ENCODE assay signal across 19 mouse cellular contexts in the genomic region with DNA sequence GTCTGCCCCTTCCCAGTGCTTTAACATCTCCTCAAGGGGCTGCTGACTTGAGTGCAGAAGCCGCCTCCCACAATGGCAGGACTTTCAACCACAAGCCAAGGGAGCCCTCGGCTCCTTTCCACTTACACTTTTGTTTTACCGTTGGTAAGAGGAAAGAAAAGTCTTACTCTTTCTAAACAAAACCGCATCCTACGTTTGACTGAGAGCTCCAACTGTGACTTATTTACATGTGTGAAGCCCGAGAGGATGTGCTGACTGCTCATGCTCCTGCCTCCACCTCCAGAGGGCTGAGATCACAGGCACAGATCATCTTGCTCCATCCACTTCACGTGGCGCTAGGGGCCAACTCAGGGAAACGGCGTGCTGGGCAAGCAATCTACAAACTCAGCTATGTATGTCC. TPM values are rescaled to one million over a fixed set of nuclear protein-coding genes. Genes with fewer than 3 reads are reported as not detected.
DNase-seq lines count a peak whose midpoint lies in the region; ATAC-seq and TF ChIP-seq lines count a peak whose summit lies in the region.
"Had no signal": no experiment of that assay in that cellular context is flagged by ENCODE, and none has a peak within 500 bp of the region (broad histone marks: within the 10 kb centered on the region; RNA-seq: fewer than 3 reads in every experiment).

No protein-coding gene starts in this region.

- H3K9ac ChIP-seq in CH12.LX (ENCODE audit: insufficient read depth, low read depth) = no peak overlapping the region
- H3K9ac ChIP-seq: forebrain, embryonic 15.5 days; kidney, embryonic 15.5 days; limb, embryonic 12.5 days; midbrain, embryonic 13.5 days had no signal

- H3K4me1 ChIP-seq in heart, embryonic 10.5 days = no peaks in the 10 kb centered on the region
- peaks cover 0 to 5% of the 10 kb centered on the region in 2 experiments; a peak in 2 of 4 replicates for H3K4me1 ChIP-seq in CH12.LX (ENCODE audit: control insufficient read depth in 1 of 2, insufficient read depth in 2 of 2)
- H3K4me1 ChIP-seq: forebrain, embryonic 15.5 days; limb, embryonic 12.5 days had no signal

- TF ChIP-seq POLR2A in CH12.LX (IDR thresholded peaks at IDR 0.05; ENCODE audit: low read depth, low read length) = no peak

- H3K27me3 ChIP-seq in heart, embryonic 10.5 days (ENCODE audit: insufficient read depth, poor library complexity, severe bottlenecking) = no peaks in the 10 kb centered on the region
- H3K27me3 ChIP-seq in CH12.LX (replicated peaks) = no peaks in the 10 kb centered on the region
- H3K27me3 ChIP-seq: forebrain, embryonic 15.5 days; kidney, embryonic 15.5 days; limb, embryonic 12.5 days; midbrain, embryonic 13.5 days had no signal

- H3K9me3 ChIP-seq in heart, embryonic 10.5 days = no peaks in the 10 kb centered on the region
- H3K9me3 ChIP-seq in CH12.LX (replicated peaks; ENCODE audit: low read length) = no peaks in the 10 kb centered on the region
- H3K9me3 ChIP-seq: forebrain, embryonic 15.5 days; kidney, embryonic 15.5 days; limb, embryonic 12.5 days; midbrain, embryonic 13.5 days had no signal

- dilution Hi-C loops in CH12.LX (cut with MboI; ENCODE audit: extremely low pct_ligation_motif_present, extremely low pct_unique_long_range_greater_than_20kb, low sequenced_read_pairs) = no loop called here

- in situ Hi-C loops in CH12.LX (cut with MboI; ENCODE audit: low pct_ligation_motif_present, low pct_unique_long_range_greater_than_20kb, low sequenced_read_pairs) = no loop called here

- H3K4me2 ChIP-seq in CH12.LX (ENCODE audit: insufficient read depth, low read depth, poor library complexity, severe bottlenecking) = no peak overlapping the region
- H3K4me2 ChIP-seq: forebrain, embryonic 15.5 days; kidney, embryonic 15.5 days; limb, embryonic 12.5 days; midbrain, embryonic 13.5 days had no signal

- H3K36me3 ChIP-seq in heart, embryonic 10.5 days = peaks cover 41% of the 10 kb centered on the region
- H3K36me3 ChIP-seq in CH12.LX (replicated peaks in 1 of 2; ENCODE audit: control insufficient read depth in 1 of 2, insufficient read depth in 1 of 2, low read length in 1 of 2) = peaks cover 21 to 80% of the 10 kb centered on the region in 2 experiments

- no peak for TF ChIP-seq RAD21 in CH12.LX (IDR thresholded peaks at IDR 0.05; ENCODE audit: low read depth, low read length)

- no peak for TF ChIP-seq EP300 in CH12.LX (IDR thresholded peaks at IDR 0.05; ENCODE audit: low read length)

- whole genome bisulfite sequencing in heart, embryonic 10.5 days = 39% methylated on average over 10 of the region's 10 CpGs

- H3K27ac ChIP-seq in heart, embryonic 10.5 days = no peak overlapping the region
- H3K27ac ChIP-seq in CH12.LX (ENCODE audit: insufficient read depth, low read depth) = no peak overlapping the region
- H3K27ac ChIP-seq: forebrain, embryonic 15.5 days; hindbrain, postnatal 0 days; kidney, embryonic 15.5 days; left cerebral cortex, adult 2 months; limb, embryonic 12.5 days; midbrain, embryonic 13.5 days had no signal

- no peak overlapping the region for H3K4me3 ChIP-seq in heart, embryonic 10.5 days
- H3K4me3 ChIP-seq in CH12.LX (replicated peaks in 1 of 3; ENCODE audit: low read depth in 2 of 3, low read length in 2 of 3, poor library complexity in 1 of 3) = no peak overlapping the region
- H3K4me3 ChIP-seq: forebrain, embryonic 15.5 days; kidney, embryonic 15.5 days; left cerebral cortex, adult 2 months; limb, embryonic 12.5 days; midbrain, embryonic 13.5 days; myocyte had no signal

- DNase-seq in heart, adult 11 months = peak; percentile 46
- DNase-seq in heart, embryonic 10.5 days (ENCODE audit: low spot score) = no peak
- peak; percentile 23 for DNase-seq in CH12.LX (ENCODE audit: extremely low read depth)
- no peak for DNase-seq in gastrocnemius, postnatal 25 days
- no peak for DNase-seq in gastrocnemius, adult 8-10 months (ENCODE audit: low spot score in 2 of 2)
- DNase-seq in cerebellum, adult 8-10 months = no peak
- DNase-seq: cerebellum, adult 18-20 months; heart, postnatal 10 days; lung, adult 2 months; lung, postnatal 4 days had no signal

- H3K79me2 ChIP-seq in CH12.LX (replicated peaks; ENCODE audit: control insufficient read depth, extremely low read depth, insufficient read depth, poor library complexity, severe bottlenecking) = no peaks in the 10 kb centered on the region

- no peak for TF ChIP-seq CTCF in CH12.LX (conservative IDR thresholded peaks at IDR 0.05 in 1 of 2, IDR thresholded peaks at IDR 0.05 in 1 of 2; ENCODE audit: low read depth in 2 of 2, low read length in 2 of 2)

- ATAC-seq in activated CD4-positive, CD25-positive, alpha-beta regulatory T cell, adult 4 months = peak; percentile 57
- ATAC-seq in megakaryocyte progenitor cell, adult 5-6 weeks (replicated peaks; ENCODE audit: poor library complexity) = peak; percentile 79
- ATAC-seq: forebrain, embryonic 15.5 days; hindbrain, postnatal 0 days; midbrain, embryonic 13.5 days had no signal

TF ChIP-seq in CH12.LX, 34 proteins besides CTCF, POLR2A, EP300 and RAD21:
- TF ChIP-seq ETS1 (conservative IDR thresholded peaks at IDR 0.05; ENCODE audit: low read depth, low read length) = no peak
- no peak for TF ChIP-seq MYC (IDR thresholded peaks at IDR 0.05; ENCODE audit: low read depth, low read length)
- TF ChIP-seq ZMIZ1 (IDR thresholded peaks at IDR 0.05; ENCODE audit: low read depth, low read length) = no peak
- TF ChIP-seq IRF4 (IDR thresholded peaks at IDR 0.05; ENCODE audit: low read depth, low read length) = no peak
- TF ChIP-seq PAX5 (IDR thresholded peaks at IDR 0.05; ENCODE audit: low read length) = no peak
- no peak for TF ChIP-seq ZKSCAN1 (IDR thresholded peaks at IDR 0.05; ENCODE audit: borderline replicate concordance, low read depth, low read length)
- no peak for TF ChIP-seq USF2 (conservative IDR thresholded peaks at IDR 0.05; ENCODE audit: low read depth, low read length)
- TF ChIP-seq BHLHE40 (IDR thresholded peaks at IDR 0.05; ENCODE audit: low read depth, low read length) = no peak
- no peak for TF ChIP-seq MAFK (IDR thresholded peaks at IDR 0.05; ENCODE audit: insufficient replicate concordance, low read length)
- TF ChIP-seq POLR2AphosphoS2 (IDR thresholded peaks at IDR 0.05; ENCODE audit: low read depth, low read length) = no peak
- TF ChIP-seq USF1 (IDR thresholded peaks at IDR 0.05; ENCODE audit: low read depth, low read length) = no peak
- no peak for TF ChIP-seq ZNF384 (IDR thresholded peaks at IDR 0.05; ENCODE audit: low read depth, low read length)
- no peak for TF ChIP-seq TBP (conservative IDR thresholded peaks at IDR 0.05; ENCODE audit: low read depth, low read length)
- no peak for TF ChIP-seq MAZ (IDR thresholded peaks at IDR 0.05; ENCODE audit: low read depth, low read length)
- no peak for TF ChIP-seq MAX (IDR thresholded peaks at IDR 0.05; ENCODE audit: low read length)
- TF ChIP-seq E2F4 (IDR thresholded peaks at IDR 0.05; ENCODE audit: insufficient replicate concordance, low read depth, low read length) = no peak

RNA-seq across cellular contexts. Expression of a gene that starts 32.2 kb away (rescaled TPM):
- polyA plus RNA-seq in heart, embryonic 10.5 days (2016; fragmentation: Nextera tagmentation; extraction: Ambion mirVana) = 61.6 and 76.6 TPM in 2 replicates
- 54.4 and 68.1 TPM in 2 replicates for total RNA-seq in CH12.LX (2012; rRNA removed)
- total RNA-seq in CH12.LX (2014; rRNA removed) = 65.9 and 73.1 TPM in 2 replicates
- 61.4 and 73.8 TPM in 2 replicates for polyA plus RNA-seq in CH12.LX (2012; ENCODE audit: insufficient read length, low read depth)
- polyA plus RNA-seq in activated CD4-positive, CD25-positive, alpha-beta regulatory T cell, adult 4 months (2017; shearing (Covaris generic)) = 10 to 100 TPM in 1 of 2 experiments, 1 to 10 TPM in 1; 7.6 to 10.5 TPM
- total RNA-seq in megakaryocyte progenitor cell, adult 5-6 weeks (2015) = 42.0 and 53.0 TPM in 2 replicates
- total RNA-seq in megakaryocyte progenitor cell, adult 5-6 weeks (2017) = 76.3 and 91.4 TPM in 2 replicates
- total RNA-seq in gastrocnemius, postnatal 25 days (2021) = 10 to 100 TPM; 59.2 to 71.3 TPM
- total RNA-seq in gastrocnemius, adult 8-10 months (2022) = 10 to 100 TPM; 60.0 to 70.5 (median 65.7) TPM

Comparison
In these comparisons a context has a peak if more than half of its experiments do, and no peak if none do; other contexts are left out.
1. DNase-seq: peak in heart, adult 11 months (single experiment) and CH12.LX (single experiment); none in heart, embryonic 10.5 days (single experiment), gastrocnemius, postnatal 25 days (single experiment), gastrocnemius, adult 8-10 months (0 of 2) and cerebellum, adult 8-10 months (single experiment).